Mouse (Mus musculus) limb, embryonic 14.5 days (tissue): ENCODE measurements around the gene Usp12. TPM values are rescaled to one million over a fixed set of nuclear protein-coding genes. Genes with fewer than 3 reads are reported as not detected.

Source experiments
- ATAC-seq: fragments of 200-750 bp; cut with Nextera tagmentation; 2 replicates; pipeline ENCODE4 v1.8.0; 2017; ENCODE audit warnings: low read depth, moderate number of reproducible peaks, moderate TSS enrichment; ENCODE audit not compliant: low FRiP score
- DNase-seq: peaks from one replicate; pipeline ENCODE4 v3.0.0-alpha.2; 2015; ENCODE audit warnings: low spot score
- H3K27ac ChIP-seq: fragments of 300-500 bp; sonication (generic); replicated peaks from 2 replicates; pipeline ENCODE4 v1.5.1; 2014; ENCODE audit warnings: low read depth, mild to moderate bottlenecking, low read length, moderate library complexity, mixed read lengths
- H3K27me3 ChIP-seq: fragments of 300-500 bp; sonication (generic); 2 replicates; pipeline ENCODE4 v1.6.1; 2014; ENCODE audit warnings: low read length, mixed read lengths; ENCODE audit not compliant: control insufficient read depth, insufficient read depth
- H3K36me3 ChIP-seq: fragments of 300-500 bp; sonication (generic); 2 replicates; pipeline ENCODE4 v1.6.1; 2014; ENCODE audit warnings: mild to moderate bottlenecking, low read length, moderate library complexity, mixed read lengths; ENCODE audit not compliant: control insufficient read depth, insufficient read depth
- H3K4me1 ChIP-seq: fragments of 300-500 bp; sonication (generic); 2 replicates; pipeline ENCODE4 v1.6.1; 2014; ENCODE audit warnings: antibody characterized with exemption, low read length, mixed read lengths; ENCODE audit not compliant: control insufficient read depth, insufficient read depth
- H3K4me2 ChIP-seq: fragments of 300-500 bp; sonication (generic); replicated peaks from 2 replicates; pipeline ENCODE4 v1.6.1; 2014; ENCODE audit warnings: low read depth, mild to moderate bottlenecking, low read length, moderate library complexity; ENCODE audit not compliant: severe bottlenecking
- H3K4me3 ChIP-seq: fragments of 300-500 bp; sonication (generic); replicated peaks from 2 replicates; pipeline ENCODE4 v1.5.1; 2014; ENCODE audit warnings: low read length
- H3K9ac ChIP-seq: fragments of 300-500 bp; sonication (generic); 2 replicates; pipeline ENCODE4 v1.6.1; 2014; ENCODE audit warnings: mild to moderate bottlenecking, low read depth, low read length, moderate library complexity; ENCODE audit not compliant: severe bottlenecking
- H3K9me3 ChIP-seq: fragments of 300-500 bp; sonication (generic); 2 replicates; pipeline ENCODE4 v1.6.1; 2016; ENCODE audit warnings: low read length; ENCODE audit not compliant: control insufficient read depth
- POLR2A ChIP-seq: fragments of 200-500 bp; IDR thresholded peaks from 2 replicates; pipeline ENCODE4 v1.8.0; 2012; ENCODE audit warnings: inconsistent platforms, mild to moderate bottlenecking, moderate library complexity, borderline replicate concordance; ENCODE audit not compliant: insufficient read depth, insufficient read length; ENCODE audit errors: extremely low read depth
- WGBS: fragments of 180-500 bp; shearing (Covaris S2); extraction: QIAGEN DNeasy Blood & Tissue Kit; methylation state at CpG from one replicate; pipeline ENCODE4 v1.1.7; 2014; 5-methylcytosine and 5-hydroxymethylcytosine counted together
- polyA plus RNA-seq, 2 experiments: library from polyadenylated mRNA; depleted of rRNA in 1 of 2; stranded (reverse) in 1 of 2; unstranded in 1 of 2; fragments of >200 nt; fragmentation: Nextera tagmentation in 1 of 2; extraction: Ambion mirVana in 1 of 2; gene quantifications; 2 replicates each; pipeline versions ENCODE4 v1.2.1 to v1.2.3; 2012 to 2014

Gene Usp12
- polyA plus RNA-seq, 2 experiments, result 11.1 to 22.8 TPM

- no peaks in the 10 kb centered on the region for H3K27me3 ChIP-seq
- no peak for TF ChIP-seq POLR2A
- no peak overlapping the region for H3K4me3 ChIP-seq
- 53% methylated on average over 5 of the region's 5 CpGs for WGBS
- H3K27ac ChIP-seq, result no peak overlapping the region
- H3K36me3 ChIP-seq, result peaks cover 39% of the 10 kb centered on the region
- DNase-seq, result no peak
- ATAC-seq, result no peak
- H3K4me1 ChIP-seq, result no peaks in the 10 kb centered on the region; the same call in 1 of the 2 replicates
- no peaks in the 10 kb centered on the region for H3K9me3 ChIP-seq
- no peak overlapping the region for H3K4me2 ChIP-seq
- H3K9ac ChIP-seq, result no peak overlapping the region
Observed at GRCm38 (mm10) chr5:146839760-146840159, 45.0 kb upstream of the Usp12 start.

- H3K27me3 ChIP-seq, result no peaks in the 10 kb centered on the region
- no peak overlapping the region for H3K4me3 ChIP-seq
- H3K4me1 ChIP-seq, result peaks cover 6% of the 10 kb centered on the region; the same call in 1 of the 2 replicates
- H3K9me3 ChIP-seq, result no peaks in the 10 kb centered on the region
- H3K27ac ChIP-seq, result no peak overlapping the region
- 34% methylated on average over 12 of the region's 12 CpGs for WGBS
- TF ChIP-seq POLR2A, result no peak
- H3K9ac ChIP-seq, result no peak overlapping the region
- H3K36me3 ChIP-seq, result peaks cover 46% of the 10 kb centered on the region
- no peak overlapping the region for H3K4me2 ChIP-seq
- no peak for ATAC-seq
- no peak for DNase-seq
Observed at GRCm38 (mm10) chr5:146838836-146839648, 44.2 kb upstream of the Usp12 start.

GRCm38 (mm10) chr5:146837967-146838720 is 43.3 kb upstream of the Usp12 start:
- DNase-seq (no peak), ATAC-seq (no peak)
- Histone ChIP-seq H3K27ac (no peak overlapping the region), H3K4me1 (peaks cover 11% of the 10 kb centered on the region; the same call in 1 of the 2 replicates), H3K9ac (no peak overlapping the region), H3K4me3 (no peak overlapping the region), H3K4me2 (no peak overlapping the region), H3K9me3 (no peaks in the 10 kb centered on the region), H3K27me3 (no peaks in the 10 kb centered on the region), H3K36me3 (peaks cover 48% of the 10 kb centered on the region)
- WGBS, result 66% methylated on average over 7 of the region's 7 CpGs
- no peak for TF ChIP-seq POLR2A

GRCm38 (mm10) chr5:146834959-146835358 is 40.2 kb upstream of the Usp12 start:
- DNase-seq, result no peak
- peaks cover 48% of the 10 kb centered on the region for H3K36me3 ChIP-seq
- TF ChIP-seq POLR2A, result no peak
- no peak for ATAC-seq
- no peaks in the 10 kb centered on the region for H3K27me3 ChIP-seq
- H3K4me1 ChIP-seq, result peaks cover 11% of the 10 kb centered on the region; the same call in 1 of the 2 replicates
- no peaks in the 10 kb centered on the region for H3K9me3 ChIP-seq
- H3K4me2 ChIP-seq, result no peak overlapping the region
- no peak overlapping the region for H3K27ac ChIP-seq
- H3K4me3 ChIP-seq, result no peak overlapping the region
- 85% methylated on average over 8 of the region's 8 CpGs for WGBS
- H3K9ac ChIP-seq, result no peak overlapping the region

- DNase-seq (no peak), ATAC-seq (no peak)
- H3K4me2 ChIP-seq, result peak overlapping the region; percentile 80
Observed at GRCm38 (mm10) chr5:146833673-146834201, 38.9 kb upstream of the Usp12 start.

More at GRCm38 (mm10) chr5:146833673-146834201, 38.9 kb upstream of the Usp12 start:
- WGBS, result 19% methylated on average over 8 of the region's 8 CpGs
- Histone ChIP-seq H3K9me3 (no peaks in the 10 kb centered on the region), H3K27ac (peak overlapping the region; percentile 89; the same call in 1 of the 2 replicates), H3K4me1 (peaks cover 11% of the 10 kb centered on the region; the same call in 1 of the 2 replicates), H3K4me3 (peak overlapping the region; percentile 95), H3K9ac (peak overlapping the region; percentile 96), H3K36me3 (peaks cover 48% of the 10 kb centered on the region), H3K27me3 (no peaks in the 10 kb centered on the region)
- TF ChIP-seq POLR2A, result no peak
